Mouse (Mus musculus) limb, embryonic 13.5 days (tissue): ENCODE results near the gene Gm10300. TPM values are rescaled to one million over a fixed set of nuclear protein-coding genes. Genes with fewer than 3 reads are reported as not detected.
A peak's percentile ranks its signal among the peaks of the same experiment; 100 is the strongest.

Experiments used
- ATAC-seq: fragments of 200-750 bp; cut with Nextera tagmentation; 2 replicates; pipeline ENCODE4 v1.8.0; 2017; ENCODE audit warnings: low read depth, moderate number of reproducible peaks, moderate TSS enrichment; ENCODE audit not compliant: low FRiP score
- H3K27ac ChIP-seq: fragments of 300-500 bp; sonication (generic); 2 replicates; pipeline ENCODE4 v1.5.1; 2015; ENCODE audit warnings: inconsistent platforms, mild to moderate bottlenecking, moderate library complexity
- H3K27me3 ChIP-seq: fragments of 300-500 bp; sonication (generic); 2 replicates; pipeline ENCODE4 v1.6.1; 2015; ENCODE audit warnings: mild to moderate bottlenecking, inconsistent platforms
- H3K36me3 ChIP-seq: fragments of 300-500 bp; sonication (generic); 2 replicates; pipeline ENCODE4 v1.6.1; 2015; ENCODE audit warnings: inconsistent platforms, mild to moderate bottlenecking, moderate library complexity
- H3K4me1 ChIP-seq: fragments of 300-500 bp; sonication (generic); 2 replicates; pipeline ENCODE4 v1.6.1; 2015; ENCODE audit warnings: inconsistent platforms
- H3K4me2 ChIP-seq: fragments of 300-500 bp; sonication (generic); replicated peaks from 2 replicates; pipeline ENCODE4 v1.6.1; 2015; ENCODE audit warnings: inconsistent platforms, mild to moderate bottlenecking, moderate library complexity
- H3K4me3 ChIP-seq: fragments of 300-500 bp; sonication (generic); 2 replicates; pipeline ENCODE4 v1.5.1; 2015; ENCODE audit warnings: moderate library complexity, mild to moderate bottlenecking, inconsistent platforms
- H3K9ac ChIP-seq: fragments of 300-500 bp; sonication (generic); 2 replicates; pipeline ENCODE4 v1.6.1; 2015; ENCODE audit warnings: mild to moderate bottlenecking, inconsistent platforms
- H3K9me3 ChIP-seq: fragments of 300-500 bp; sonication (generic); 2 replicates; pipeline ENCODE4 v1.6.1; 2016; ENCODE audit warnings: inconsistent platforms
- WGBS: fragments of 180-500 bp; shearing (Covaris S2); methylation state at CpG from one replicate; pipeline ENCODE4 v1.1.7; 2015; 5-methylcytosine and 5-hydroxymethylcytosine counted together
- polyA plus RNA-seq: library from polyadenylated mRNA; unstranded; fragments of >200 nt; fragmentation: Nextera tagmentation; extraction: Ambion mirVana; gene quantifications from 2 replicates; pipeline ENCODE4 v1.2.1, GENCODE M21; 2015

The Gm10300 gene
- polyA plus RNA-seq, 1 experiment from 2014 or later = not detected

GRCm38 (mm10) chr4:132095043-132095442 is 20.5 kb downstream of the Gm10300 start:
- no peak overlapping the region for H3K9ac ChIP-seq
- no peaks in the 10 kb centered on the region for H3K27me3 ChIP-seq
- no peak overlapping the region for H3K4me2 ChIP-seq
- no peaks in the 10 kb centered on the region for H3K36me3 ChIP-seq
- H3K4me1 ChIP-seq = no peaks in the 10 kb centered on the region
- no peaks in the 10 kb centered on the region for H3K9me3 ChIP-seq
- no peak overlapping the region for H3K4me3 ChIP-seq
- WGBS = 74% methylated on average over 7 of the region's 7 CpGs
- no peak for ATAC-seq
- no peak overlapping the region for H3K27ac ChIP-seq

GRCm38 (mm10) chr4:132099548-132099947 is 25.1 kb downstream of the Gm10300 start:
- Histone ChIP-seq H3K4me1 (no peaks in the 10 kb centered on the region), H3K9me3 (no peaks in the 10 kb centered on the region), H3K27ac (no peak overlapping the region), H3K4me2 (no peak overlapping the region), H3K27me3 (no peaks in the 10 kb centered on the region), H3K9ac (no peak overlapping the region), H3K36me3 (no peaks in the 10 kb centered on the region), H3K4me3 (no peak overlapping the region)
- ATAC-seq = no peak
- WGBS = 74% methylated on average over 5 of the region's 5 CpGs

GRCm38 (mm10) chr4:132101152-132101551 is 26.7 kb downstream of the Gm10300 start:
- WGBS = 53% methylated on average over 3 of the region's 3 CpGs
- no peak for ATAC-seq
- Histone ChIP-seq H3K27ac (no peak overlapping the region), H3K9me3 (no peaks in the 10 kb centered on the region), H3K27me3 (no peaks in the 10 kb centered on the region), H3K36me3 (no peaks in the 10 kb centered on the region), H3K4me1 (no peaks in the 10 kb centered on the region), H3K4me2 (no peak overlapping the region), H3K4me3 (no peak overlapping the region), H3K9ac (no peak overlapping the region)

- H3K9me3 ChIP-seq = no peaks in the 10 kb centered on the region
- peaks cover 16% of the 10 kb centered on the region for H3K27me3 ChIP-seq
- H3K4me2 ChIP-seq = no peak overlapping the region
- H3K36me3 ChIP-seq = no peaks in the 10 kb centered on the region
- 0 out of 2 replicates have a peak, but pooled peaks cover under 1% of the 10 kb centered on the region for H3K4me1 ChIP-seq
- no peak for ATAC-seq
- WGBS = 90% methylated on average over 7 of the region's 7 CpGs
- H3K4me3 ChIP-seq = no peak overlapping the region
- no peak overlapping the region for H3K27ac ChIP-seq
- H3K9ac ChIP-seq = no peak overlapping the region
Measured at GRCm38 (mm10) chr4:132108221-132108620, 33.7 kb downstream of the Gm10300 start.

GRCm38 (mm10) chr4:132111227-132111626 is 36.7 kb downstream of the Gm10300 start:
- H3K4me3 ChIP-seq = no peak overlapping the region
- no peak overlapping the region for H3K4me2 ChIP-seq
- peaks cover 11% of the 10 kb centered on the region; the same call in 1 of the 2 replicates for H3K4me1 ChIP-seq
- no peaks in the 10 kb centered on the region for H3K9me3 ChIP-seq
- peaks cover 33% of the 10 kb centered on the region for H3K27me3 ChIP-seq
- H3K27ac ChIP-seq = no peak overlapping the region
- WGBS = 73% methylated on average over 4 of the region's 4 CpGs
- H3K36me3 ChIP-seq = no peaks in the 10 kb centered on the region
- H3K9ac ChIP-seq = no peak overlapping the region
- ATAC-seq = no peak

- Histone ChIP-seq H3K9me3 (no peaks in the 10 kb centered on the region), H3K4me1 (peaks cover 11% of the 10 kb centered on the region; the same call in 1 of the 2 replicates), H3K4me3 (peak overlapping the region; percentile 36), H3K27ac (no peak overlapping the region), H3K9ac (0 out of 2 replicates have a peak overlapping the region, but pooled peaks have one; percentile 26), H3K36me3 (no peaks in the 10 kb centered on the region), H3K4me2 (peak overlapping the region; percentile 61), H3K27me3 (peaks cover 33% of the 10 kb centered on the region)
- ATAC-seq = no peak
- WGBS = 36% methylated on average over 53 of the region's 53 CpGs
Measured at GRCm38 (mm10) chr4:132113411-132114095, 39.1 kb downstream of the Gm10300 start.

- no peaks in the 10 kb centered on the region for H3K36me3 ChIP-seq
- peaks cover 11% of the 10 kb centered on the region; the same call in 1 of the 2 replicates for H3K4me1 ChIP-seq
- no peak overlapping the region for H3K27ac ChIP-seq
- WGBS = 33% methylated on average over 4 of the region's 4 CpGs
- H3K9me3 ChIP-seq = no peaks in the 10 kb centered on the region
- no peak overlapping the region for H3K4me2 ChIP-seq
- H3K9ac ChIP-seq = no peak overlapping the region
- H3K4me3 ChIP-seq = no peak overlapping the region
- H3K27me3 ChIP-seq = peaks cover 29% of the 10 kb centered on the region
- no peak for ATAC-seq
Measured at GRCm38 (mm10) chr4:132116315-132116714, 41.8 kb downstream of the Gm10300 start.

- Histone ChIP-seq H3K9ac (no peak overlapping the region), H3K9me3 (no peaks in the 10 kb centered on the region), H3K27ac (no peak overlapping the region), H3K4me2 (no peak overlapping the region), H3K4me1 (peaks cover 5% of the 10 kb centered on the region; the same call in 1 of the 2 replicates), H3K36me3 (no peaks in the 10 kb centered on the region), H3K4me3 (no peak overlapping the region), H3K27me3 (peaks cover 6% of the 10 kb centered on the region; the same call in 1 of the 2 replicates)
- no peak for ATAC-seq
- WGBS = 59% methylated on average over 9 of the region's 9 CpGs
Measured at GRCm38 (mm10) chr4:132119566-132119965, 45.1 kb downstream of the Gm10300 start.

- Histone ChIP-seq H3K4me1 (no peaks in the 10 kb centered on the region), H3K9me3 (no peaks in the 10 kb centered on the region), H3K4me2 (no peak overlapping the region), H3K27me3 (no peaks in the 10 kb centered on the region), H3K4me3 (no peak overlapping the region), H3K27ac (no peak overlapping the region), H3K9ac (no peak overlapping the region), H3K36me3 (no peaks in the 10 kb centered on the region)
- no peak for ATAC-seq
- whole genome bisulfite sequencing = 71% methylated on average over 5 of the region's 5 CpGs
Measured at GRCm38 (mm10) chr4:132121674-132122073, 47.2 kb downstream of the Gm10300 start.

- Histone ChIP-seq H3K36me3 (no peaks in the 10 kb centered on the region), H3K9ac (no peak overlapping the region), H3K4me3 (no peak overlapping the region), H3K4me1 (no peaks in the 10 kb centered on the region), H3K27ac (no peak overlapping the region), H3K27me3 (no peaks in the 10 kb centered on the region), H3K9me3 (no peaks in the 10 kb centered on the region), H3K4me2 (no peak overlapping the region)
- ATAC-seq = no peak
- WGBS = 93% methylated on average over 1 of the region's 1 CpGs
Measured at GRCm38 (mm10) chr4:132123166-132123565, 48.7 kb downstream of the Gm10300 start.
